In genomic region chr11:119285791-119286527, GRCm38 (mm10) we compare ENCODE assay signal across 12 mouse cellular contexts. TPM values are rescaled to one million over a fixed set of nuclear protein-coding genes. Genes with fewer than 3 reads are reported as not detected.
DNase-seq lines count a peak whose midpoint lies in the region; ATAC-seq and TF ChIP-seq lines count a peak whose summit lies in the region.
"Had no signal": no experiment of that assay in that cellular context is flagged by ENCODE, and none has a peak within 500 bp of the region (broad histone marks: within the 10 kb centered on the region; RNA-seq: fewer than 3 reads in every experiment).

No protein-coding gene starts in this region.

- no peaks in the 10 kb centered on the region for H3K27me3 ChIP-seq in midbrain, postnatal 0 days (ENCODE audit: insufficient read depth, low read length)
- H3K27me3 ChIP-seq in midbrain, embryonic 11.5 days (ENCODE audit: control insufficient read depth, insufficient read depth, low read length): no peaks in the 10 kb centered on the region
- no peaks in the 10 kb centered on the region for H3K27me3 ChIP-seq in intestine, embryonic 16.5 days (replicated peaks; ENCODE audit: control insufficient read depth, insufficient read depth, low read length)
- H3K27me3 ChIP-seq in myocyte (ENCODE audit: control insufficient read depth, insufficient read depth, insufficient read length): no peaks in the 10 kb centered on the region

- H3K9ac ChIP-seq in midbrain, postnatal 0 days (replicated peaks; ENCODE audit: low read length, poor library complexity, severe bottlenecking): no peak overlapping the region
- no peak overlapping the region for H3K9ac ChIP-seq in midbrain, embryonic 11.5 days (ENCODE audit: low read length)
- H3K9ac ChIP-seq in intestine, embryonic 16.5 days (ENCODE audit: low read depth, low read length): no peak overlapping the region

- ATAC-seq in midbrain, postnatal 0 days (ENCODE audit: low FRiP score): no peak
- no peak for ATAC-seq in midbrain, embryonic 11.5 days (ENCODE audit: low FRiP score)
- ATAC-seq in intestine, embryonic 16.5 days: peak; percentile 41; the same call in 1 of the 2 replicates
- no peak for ATAC-seq in inflammation-experienced regulatory T-cells, adult 6 months

- H3K27ac ChIP-seq in midbrain, postnatal 0 days (ENCODE audit: low read depth, low read length): no peak overlapping the region
- no peak overlapping the region for H3K27ac ChIP-seq in midbrain, embryonic 11.5 days (ENCODE audit: low read depth, low read length)
- H3K27ac ChIP-seq in intestine, embryonic 16.5 days (ENCODE audit: low read length): no peak overlapping the region

- H3K4me2 ChIP-seq in midbrain, postnatal 0 days (ENCODE audit: low read depth, low read length, poor library complexity, severe bottlenecking): no peak overlapping the region
- H3K4me2 ChIP-seq in midbrain, embryonic 11.5 days: no peak overlapping the region
- no peak overlapping the region for H3K4me2 ChIP-seq in intestine, embryonic 16.5 days (ENCODE audit: low read depth, low read length)
- H3K4me2 ChIP-seq in myocyte (ENCODE audit: low read depth): no peak overlapping the region
- H3K4me2 ChIP-seq: liver, embryonic 11.5 days had no signal

- H3K9me3 ChIP-seq in midbrain, postnatal 0 days (ENCODE audit: low read length): no peaks in the 10 kb centered on the region
- H3K9me3 ChIP-seq in midbrain, embryonic 11.5 days (ENCODE audit: control insufficient read depth, low read length): no peaks in the 10 kb centered on the region
- H3K9me3 ChIP-seq in intestine, embryonic 16.5 days (ENCODE audit: control insufficient read depth, low read length): no peaks in the 10 kb centered on the region

- H3K36me3 ChIP-seq in midbrain, postnatal 0 days (ENCODE audit: insufficient read depth, low read length): peaks cover 80% of the 10 kb centered on the region
- H3K36me3 ChIP-seq in midbrain, embryonic 11.5 days (ENCODE audit: control insufficient read depth, insufficient read depth, low read length): peaks cover 31% of the 10 kb centered on the region
- H3K36me3 ChIP-seq in intestine, embryonic 16.5 days (ENCODE audit: control insufficient read depth, insufficient read depth, low read length): peaks cover 26% of the 10 kb centered on the region
- peaks cover 20% of the 10 kb centered on the region for H3K36me3 ChIP-seq in myocyte (ENCODE audit: control insufficient read depth, insufficient read depth)

- peak; percentile 29 for DNase-seq in gastrocnemius, adult 18-20 months (ENCODE audit: low spot score)
- no peak for DNase-seq in gastrocnemius, postnatal 36 days
- peak; percentile 13 for DNase-seq in midbrain, postnatal 0 days (ENCODE audit: low spot score)
- no peak for DNase-seq in midbrain, embryonic 11.5 days (ENCODE audit: low spot score, missing footprints)
- DNase-seq in c-Kit-positive CD71-positive TER-119-positive erythroid progenitor cells, embryonic 14.5 days (ENCODE audit: low spot score): no peak
- DNase-seq: thymus, adult 18-20 months had no signal

- no peaks in the 10 kb centered on the region for H3K4me1 ChIP-seq in midbrain, postnatal 0 days (ENCODE audit: insufficient read depth, low read length)
- H3K4me1 ChIP-seq in midbrain, embryonic 11.5 days (ENCODE audit: control insufficient read depth, insufficient read depth, low read length): no peaks in the 10 kb centered on the region
- no peaks in the 10 kb centered on the region for H3K4me1 ChIP-seq in intestine, embryonic 16.5 days (ENCODE audit: control insufficient read depth, insufficient read depth, low read length)

- H3ac ChIP-seq in myocyte (ENCODE audit: control insufficient read depth, insufficient read length): no peak overlapping the region

- TF ChIP-seq POLR2A in myocyte (IDR thresholded peaks at IDR 0.05; ENCODE audit: insufficient read length, low read depth): peak; percentile 22

- intact Hi-C loops in gastrocnemius, postnatal 36 days (cut with DNase I): no loop called here

- no peaks in the 10 kb centered on the region for H3K79me2 ChIP-seq in myocyte (ENCODE audit: control insufficient read depth, insufficient read depth)

- no peak for TF ChIP-seq CTCF in midbrain, postnatal 0 days (IDR thresholded peaks at IDR 0.05)

- WGBS in midbrain, postnatal 0 days: 72% methylated on average over 9 of the region's 9 CpGs
- WGBS in midbrain, embryonic 11.5 days: 84% methylated on average over 9 of the region's 9 CpGs
- WGBS in intestine, embryonic 16.5 days: 63% methylated on average over 9 of the region's 9 CpGs

- no peak overlapping the region for H3K4me3 ChIP-seq in midbrain, postnatal 0 days (ENCODE audit: low read depth, low read length)
- H3K4me3 ChIP-seq in midbrain, embryonic 11.5 days (ENCODE audit: low read depth, low read length): no peak overlapping the region
- H3K4me3 ChIP-seq in intestine, embryonic 16.5 days (ENCODE audit: low read length): no peak overlapping the region
- no peak overlapping the region for H3K4me3 ChIP-seq in myocyte

TF ChIP-seq in myocyte, 11 proteins besides CTCF, POLR2A, EP300 and RAD21:
- TF ChIP-seq USF1 (IDR thresholded peaks at IDR 0.05; ENCODE audit: low read depth) (no peak), REST (IDR thresholded peaks at IDR 0.05; ENCODE audit: insufficient read depth, insufficient read length) (no peak), TCF3 (IDR thresholded peaks at IDR 0.05; ENCODE audit: insufficient read length, low read depth) (no peak), TCF12 (IDR thresholded peaks at IDR 0.05; ENCODE audit: insufficient read depth, poor library complexity, severe bottlenecking) (no peak), POLR2AphosphoS2 (IDR thresholded peaks at IDR 0.05; ENCODE audit: insufficient read length, low read depth) (no peak)

RNA-seq across cellular contexts. Expression of gene Eif4a3, which starts 13.9 kb away (rescaled TPM):
- 10 to 100 TPM; 32.2 to 43.5 TPM for total RNA-seq in gastrocnemius, adult 18-20 months (2021)
- 10 to 100 TPM; 30.0 to 35.2 TPM for total RNA-seq in gastrocnemius, postnatal 36 days (2021)
- total RNA-seq in midbrain, postnatal 0 days (2014; rRNA removed): 132 and 169 TPM in 2 replicates
- 229 and 237 TPM in 2 replicates for polyA plus RNA-seq in midbrain, postnatal 0 days (2015; fragmentation: Nextera tagmentation; extraction: Ambion mirVana)
- 389 and 409 TPM in 2 replicates for polyA plus RNA-seq in midbrain, embryonic 11.5 days (2014; fragmentation: Nextera tagmentation; extraction: Ambion mirVana)
- 306 and 335 TPM in 2 replicates for polyA plus RNA-seq in intestine, embryonic 16.5 days (2015; fragmentation: Nextera tagmentation; extraction: Ambion mirVana)
- polyA plus RNA-seq in myocyte (2012; fragmentation: generic; extraction: Trizol): 247 TPM
- polyA plus RNA-seq in inflammation-experienced regulatory T-cells, adult 6 months (2017; shearing (Covaris generic)): 100 to 1,000 TPM; 180 to 214 (median 192) TPM

RNA-seq across cellular contexts. Expression of gene Gaa, which starts 18.3 kb away (rescaled TPM):
- 100 to 1,000 TPM; 174 to 191 TPM for total RNA-seq in gastrocnemius, adult 18-20 months (2021)
- total RNA-seq in gastrocnemius, postnatal 36 days (2021): 100 to 1,000 TPM; 122 to 134 TPM
- total RNA-seq in midbrain, postnatal 0 days (2014; rRNA removed): 186 and 222 TPM in 2 replicates
- 154 and 158 TPM in 2 replicates for polyA plus RNA-seq in midbrain, postnatal 0 days (2015; fragmentation: Nextera tagmentation; extraction: Ambion mirVana)
- 15.5 and 19.0 TPM in 2 replicates for polyA plus RNA-seq in midbrain, embryonic 11.5 days (2014; fragmentation: Nextera tagmentation; extraction: Ambion mirVana)
- polyA plus RNA-seq in intestine, embryonic 16.5 days (2015; fragmentation: Nextera tagmentation; extraction: Ambion mirVana): 90.5 and 99.0 TPM in 2 replicates
- 86.4 TPM for polyA plus RNA-seq in myocyte (2012; fragmentation: generic; extraction: Trizol)
- 10 to 100 TPM in 2 of 3 experiments, 1 to 10 TPM in 1; 9.2 to 13.4 (median 11.8) TPM for polyA plus RNA-seq in inflammation-experienced regulatory T-cells, adult 6 months (2017; shearing (Covaris generic))

RNA-seq across cellular contexts. Expression of gene Card14, which starts 21.6 kb away (rescaled TPM):
- under 1 TPM; 0.21 to 0.34 TPM for total RNA-seq in gastrocnemius, adult 18-20 months (2021)
- under 1 TPM; 0.31 to 0.62 TPM for total RNA-seq in gastrocnemius, postnatal 36 days (2021)
- 0.77 and 1.8 TPM in 2 replicates for total RNA-seq in midbrain, postnatal 0 days (2014; rRNA removed)
- polyA plus RNA-seq in midbrain, postnatal 0 days (2015; fragmentation: Nextera tagmentation; extraction: Ambion mirVana): 0.59 and 0.67 TPM in 2 replicates
- not detected in 2 replicates for polyA plus RNA-seq in midbrain, embryonic 11.5 days (2014; fragmentation: Nextera tagmentation; extraction: Ambion mirVana)
- polyA plus RNA-seq in intestine, embryonic 16.5 days (2015; fragmentation: Nextera tagmentation; extraction: Ambion mirVana): 8.5 and 10.5 TPM in 2 replicates
- 1.1 TPM for polyA plus RNA-seq in myocyte (2012; fragmentation: generic; extraction: Trizol)
- not detected for polyA plus RNA-seq in inflammation-experienced regulatory T-cells, adult 6 months (2017; shearing (Covaris generic))
- total RNA-seq: hematopoietic stem cell, adult 5-6 weeks had no signal

RNA-seq across cellular contexts. Expression of gene Ccdc40, which starts 57.6 kb away (rescaled TPM):
- under 1 TPM in 1 of 2 experiments, not detected in 1; 0.26 TPM for total RNA-seq in gastrocnemius, adult 18-20 months (2021)
- total RNA-seq in gastrocnemius, postnatal 36 days (2021): not detected
- 13.3 and 22.7 TPM in 2 replicates for total RNA-seq in midbrain, postnatal 0 days (2014; rRNA removed)
- polyA plus RNA-seq in midbrain, postnatal 0 days (2015; fragmentation: Nextera tagmentation; extraction: Ambion mirVana): 10.3 and 13.3 TPM in 2 replicates
- 18.6 and 18.9 TPM in 2 replicates for polyA plus RNA-seq in midbrain, embryonic 11.5 days (2014; fragmentation: Nextera tagmentation; extraction: Ambion mirVana)
- polyA plus RNA-seq in intestine, embryonic 16.5 days (2015; fragmentation: Nextera tagmentation; extraction: Ambion mirVana): 1.4 and 2.8 TPM in 2 replicates
- polyA plus RNA-seq in myocyte (2012; fragmentation: generic; extraction: Trizol): 0.07 TPM
- 1 to 10 TPM; 1.6 to 4.2 (median 3.3) TPM for polyA plus RNA-seq in inflammation-experienced regulatory T-cells, adult 6 months (2017; shearing (Covaris generic))
- total RNA-seq: neutrophil, adult 5-6 weeks had no signal

RNA-seq across cellular contexts. Expression of gene Tbc1d16, which starts 57.7 kb away (rescaled TPM):
- total RNA-seq in gastrocnemius, adult 18-20 months (2021): 10 to 100 TPM; 29.7 to 29.9 TPM
- total RNA-seq in gastrocnemius, postnatal 36 days (2021): 10 to 100 TPM; 19.2 to 23.2 TPM
- 152 and 156 TPM in 2 replicates for total RNA-seq in midbrain, postnatal 0 days (2014; rRNA removed)
- 43.1 and 43.5 TPM in 2 replicates for polyA plus RNA-seq in midbrain, postnatal 0 days (2015; fragmentation: Nextera tagmentation; extraction: Ambion mirVana)
- polyA plus RNA-seq in midbrain, embryonic 11.5 days (2014; fragmentation: Nextera tagmentation; extraction: Ambion mirVana): 13.3 and 15.2 TPM in 2 replicates
- polyA plus RNA-seq in intestine, embryonic 16.5 days (2015; fragmentation: Nextera tagmentation; extraction: Ambion mirVana): 11.0 and 12.7 TPM in 2 replicates
- polyA plus RNA-seq in myocyte (2012; fragmentation: generic; extraction: Trizol): 8.5 TPM
- under 1 TPM; 0.20 to 0.55 (median 0.33) TPM for polyA plus RNA-seq in inflammation-experienced regulatory T-cells, adult 6 months (2017; shearing (Covaris generic))

Comparison
In these comparisons a context has a peak if more than half of its experiments do, and no peak if none do; other contexts are left out.
1. DNase-seq: peak in gastrocnemius, adult 18-20 months (single experiment) and midbrain, postnatal 0 days (single experiment); none in gastrocnemius, postnatal 36 days (0 of 2), midbrain, embryonic 11.5 days (single experiment) and c-Kit-positive CD71-positive TER-119-positive erythroid progenitor cells, embryonic 14.5 days (single experiment).